Mouse (Mus musculus) 3T3-L1 (cell line): ENCODE data around the gene Snapc2.

Source experiments
- DNase-seq: peaks from one replicate; pipeline ENCODE4 v3.0.0-alpha.2; 2015; ENCODE audit warnings: low read depth, low spot score

Gene Snapc2

DNA sequence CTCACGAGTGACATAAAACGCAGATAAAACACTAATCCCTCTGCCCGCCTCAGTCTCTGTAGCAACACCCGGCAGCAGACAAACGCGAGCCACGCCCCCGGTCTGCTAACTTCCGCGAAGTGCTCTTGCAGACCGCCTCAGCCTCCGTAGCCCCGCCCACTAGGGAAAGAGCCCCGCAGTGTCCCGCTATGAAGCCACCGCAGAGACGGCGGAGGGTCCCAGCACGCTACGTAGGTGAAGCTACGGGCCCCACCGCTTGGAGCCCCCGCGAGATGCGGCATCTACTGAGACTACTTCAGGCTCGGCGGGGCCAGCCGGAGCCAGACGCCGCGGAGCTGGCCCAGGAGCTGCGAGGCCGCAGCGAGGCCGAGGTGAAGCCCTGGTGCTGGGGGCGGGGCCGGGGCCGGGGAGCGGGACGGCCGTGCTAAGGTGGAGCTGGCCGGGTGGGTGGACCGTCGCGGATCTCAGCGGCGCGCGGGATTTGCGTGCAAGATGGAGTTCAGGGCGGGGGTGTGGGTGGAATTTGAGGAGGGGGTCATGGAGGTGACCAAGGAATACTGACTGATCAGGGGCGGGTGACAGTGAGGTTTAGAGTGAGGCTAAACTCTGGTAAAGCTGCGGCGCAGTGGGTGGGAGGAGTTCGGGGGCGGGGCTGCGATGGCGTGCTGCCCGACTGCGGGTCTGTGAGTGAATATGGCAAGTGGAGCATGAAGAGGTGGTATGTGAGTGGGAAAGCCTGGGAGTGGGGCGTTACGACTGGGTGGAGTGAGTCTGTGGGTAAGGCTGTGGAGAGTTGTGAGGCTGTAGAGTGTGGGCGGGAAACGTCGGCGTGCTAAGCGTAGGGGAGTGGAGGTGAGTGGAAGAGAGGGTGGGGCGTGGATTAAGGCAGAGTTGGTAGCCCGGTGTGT lies at the start of gene Snapc2:
Snapc2 (plus strand) TSS at position 147 of the 908 bp plus-strand sequence.
- DNase-seq, result peak; percentile 99

DNA sequence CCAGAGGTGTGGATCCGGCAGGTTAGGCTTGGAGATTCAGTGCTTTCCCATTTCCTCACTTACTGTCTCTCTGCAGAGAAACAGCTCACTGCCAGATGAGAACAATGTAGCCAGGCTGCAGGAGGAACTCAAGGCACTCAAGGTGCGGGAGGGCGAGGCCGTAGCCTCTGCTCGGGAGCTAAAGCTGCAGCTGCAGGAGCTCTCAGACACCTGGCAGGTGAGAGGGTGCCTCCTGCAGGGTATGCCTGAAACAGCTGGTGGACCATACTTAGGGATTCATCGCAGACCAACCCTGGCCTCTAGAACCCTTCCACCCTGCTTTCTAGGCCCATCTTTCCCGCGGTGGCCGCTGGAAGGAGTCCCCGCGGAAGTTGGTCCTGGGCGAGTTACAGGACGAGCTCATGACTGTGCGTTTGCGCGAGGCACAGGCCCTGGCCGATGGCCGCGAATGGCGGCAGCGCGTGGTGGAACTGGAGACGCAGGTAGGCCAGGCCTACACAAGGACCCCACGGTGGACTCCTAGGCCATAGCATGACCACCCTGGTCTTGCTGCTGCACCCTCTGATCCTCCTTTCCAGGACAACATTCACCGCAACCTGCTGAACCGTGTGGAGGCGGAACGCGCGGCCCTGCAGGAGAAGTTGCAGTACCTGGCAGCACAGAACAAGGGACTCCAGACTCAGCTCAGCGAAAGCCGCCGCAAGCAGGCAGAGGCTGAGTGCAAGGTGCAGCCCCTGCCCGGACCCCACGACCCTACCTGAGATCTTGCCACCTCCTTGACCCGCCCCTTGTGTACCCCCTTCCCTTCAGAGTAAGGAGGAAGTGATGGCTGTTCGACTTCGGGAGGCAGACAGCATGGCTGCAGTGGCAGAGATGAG lies 47.4 kb upstream of the Snapc2 start:
- no peak for DNase-seq

GRCm38 (mm10) chr8:4206182-4207015 lies 46.5 kb upstream of the Snapc2 start:
- DNase-seq, result no peak

DNA sequence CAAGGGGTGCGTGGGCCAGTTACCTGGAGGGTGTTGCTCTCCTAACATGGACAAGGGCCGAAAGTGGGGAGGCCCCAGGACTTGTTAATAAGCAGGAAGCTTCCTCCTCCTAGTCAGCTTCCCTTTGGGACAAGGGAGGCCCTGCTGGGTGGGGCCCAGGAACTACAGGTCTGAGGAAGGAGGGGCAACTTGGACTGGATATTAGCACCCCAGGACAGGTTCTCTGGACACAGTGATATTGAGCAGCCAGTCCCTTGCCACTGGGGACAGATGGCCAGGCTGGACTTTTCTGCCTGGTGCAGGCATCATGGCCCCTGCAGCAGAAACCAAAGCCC lies 45.9 kb upstream of the Snapc2 start:
- DNase-seq, result no peak

DNA sequence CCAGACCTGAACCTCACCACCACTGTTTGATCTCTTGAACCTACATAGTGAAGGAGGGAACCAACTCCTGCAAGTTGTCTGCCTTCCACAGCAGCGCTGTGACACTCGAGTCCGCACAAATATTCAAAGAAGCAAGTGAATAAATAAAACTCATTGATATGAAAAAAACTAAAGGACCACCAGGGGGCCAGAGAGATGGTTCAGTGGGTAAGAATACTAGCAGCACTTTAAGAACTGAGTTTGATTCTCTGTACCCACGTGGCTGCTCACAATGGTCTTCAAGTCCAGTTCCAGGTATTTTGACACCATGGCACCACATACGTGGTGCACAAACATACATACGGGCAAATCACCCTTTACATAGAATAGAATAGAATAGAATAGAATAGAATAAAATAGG lies 41.8 kb upstream of the Snapc2 start:
- peak; percentile 24 for DNase-seq

DNA sequence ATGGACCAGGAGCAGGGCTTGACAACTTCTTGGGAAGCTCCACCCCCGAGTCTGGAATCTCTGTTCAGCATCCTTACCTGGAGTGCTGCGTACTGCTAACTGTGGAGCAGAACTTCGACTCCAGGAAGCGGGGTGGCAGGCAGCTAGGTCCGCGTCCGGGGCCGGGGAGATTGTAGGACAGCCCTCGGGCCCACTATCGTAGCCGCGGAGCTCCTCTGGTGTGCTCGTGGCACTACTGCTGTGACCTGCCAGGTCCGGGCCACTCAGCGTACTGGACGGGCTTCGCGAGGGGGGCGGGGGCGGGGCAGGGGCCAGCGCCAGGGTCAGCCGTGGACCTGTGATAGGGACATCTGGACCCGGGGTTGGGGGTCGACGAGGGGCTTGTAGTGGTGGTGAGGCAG lies 40.1 kb upstream of the Snapc2 start:
- no peak for DNase-seq

DNA sequence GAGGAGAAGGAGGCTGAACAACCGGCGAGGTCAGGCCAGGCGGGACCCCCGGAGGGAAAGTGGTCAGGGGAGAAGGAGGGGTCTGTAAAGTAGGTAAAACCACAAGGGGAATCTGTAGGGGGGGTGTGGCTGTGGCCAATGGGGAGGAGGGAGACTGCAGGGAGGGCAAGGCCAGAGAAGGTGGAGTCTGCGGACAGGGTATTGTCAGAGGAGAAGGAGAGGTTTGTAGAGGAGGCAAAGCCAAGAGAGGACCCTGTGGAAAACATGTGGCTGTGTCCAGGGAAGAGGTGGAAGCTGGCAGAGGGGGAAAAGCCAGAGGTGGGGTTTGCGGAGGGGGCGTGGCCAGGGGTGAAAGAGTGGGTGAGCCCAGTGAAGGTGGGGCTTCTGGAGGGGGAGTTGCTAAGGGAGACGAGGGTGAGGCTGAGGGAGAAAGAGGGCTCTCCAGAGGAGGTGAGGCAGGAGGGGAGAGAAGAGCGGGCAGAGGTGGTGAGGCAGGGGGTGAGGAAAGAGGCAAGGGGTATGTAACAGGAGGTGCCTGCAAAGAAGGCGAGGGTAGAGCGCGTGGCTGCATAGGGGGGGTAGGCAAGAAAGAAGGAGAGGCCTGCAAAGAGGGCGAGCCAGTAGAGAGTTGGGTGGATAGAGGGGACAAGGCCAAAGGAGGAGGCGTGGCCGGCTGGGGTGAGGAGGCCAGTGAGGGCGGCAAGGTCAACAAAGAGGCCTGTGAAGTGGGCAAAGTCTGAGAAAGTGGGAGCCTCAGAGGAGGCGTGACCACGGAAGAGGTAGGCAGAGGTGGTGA lies 39.5 kb upstream of the Snapc2 start:
- no peak for DNase-seq

DNA sequence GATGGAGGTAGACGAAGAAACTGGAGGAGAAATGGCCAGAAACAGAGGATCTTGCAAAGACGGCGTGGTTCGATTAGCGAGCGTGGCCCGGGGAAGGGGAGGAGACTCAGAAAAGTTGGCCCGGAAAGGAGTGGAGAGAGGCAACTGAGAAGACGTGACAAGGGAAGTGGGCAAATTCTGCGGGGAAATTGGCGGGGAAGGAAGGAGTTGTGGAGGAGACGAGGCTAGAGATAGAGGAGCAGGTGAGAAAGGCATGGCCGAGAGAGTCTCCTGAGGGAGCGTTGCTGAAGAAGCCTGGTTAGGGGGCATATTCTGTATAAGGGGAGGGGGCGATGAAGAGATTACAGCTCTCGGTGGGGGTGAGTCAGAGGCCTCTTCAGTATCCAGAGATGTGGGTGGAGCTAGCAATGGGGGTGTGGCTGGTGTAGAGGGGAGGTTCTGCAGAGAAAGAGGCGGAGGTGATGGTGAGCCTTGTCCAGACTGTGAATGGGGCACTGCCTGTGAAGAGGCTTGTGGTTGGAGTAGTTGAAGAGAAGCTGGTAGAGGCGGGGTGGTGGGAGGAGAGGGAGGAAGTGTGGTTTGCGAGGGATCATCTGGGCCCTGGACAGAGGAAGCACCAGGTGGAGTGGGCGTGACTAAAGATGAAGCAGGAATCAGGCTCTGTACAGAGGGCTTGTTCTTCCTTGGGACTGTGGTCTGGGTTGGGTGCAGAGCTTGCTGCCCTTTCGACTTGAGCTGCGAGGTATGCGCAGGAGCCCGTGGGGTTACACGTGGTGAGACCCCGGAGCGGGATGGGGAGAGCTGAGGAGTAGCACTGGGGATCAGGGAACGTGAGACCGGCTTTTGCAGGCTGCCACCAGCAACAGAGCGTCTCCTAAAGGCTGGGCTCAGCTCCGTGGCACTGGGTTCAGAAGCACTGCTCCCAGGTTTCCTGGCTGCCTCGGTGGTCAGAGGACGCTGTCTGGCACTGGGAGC lies 38.6 kb upstream of the Snapc2 start:
- DNase-seq, result peak; percentile 21

- DNase-seq, result no peak
Measured at GRCm38 (mm10) chr8:4216296-4216695, 36.6 kb upstream of the Snapc2 start.

GRCm38 (mm10) chr8:4216791-4217621 lies 35.9 kb upstream of the Snapc2 start, which contains the start of gene Prr36:
TSS of gene Prr36 (minus strand) at chr8:4217459.
- no peak for DNase-seq

DNA sequence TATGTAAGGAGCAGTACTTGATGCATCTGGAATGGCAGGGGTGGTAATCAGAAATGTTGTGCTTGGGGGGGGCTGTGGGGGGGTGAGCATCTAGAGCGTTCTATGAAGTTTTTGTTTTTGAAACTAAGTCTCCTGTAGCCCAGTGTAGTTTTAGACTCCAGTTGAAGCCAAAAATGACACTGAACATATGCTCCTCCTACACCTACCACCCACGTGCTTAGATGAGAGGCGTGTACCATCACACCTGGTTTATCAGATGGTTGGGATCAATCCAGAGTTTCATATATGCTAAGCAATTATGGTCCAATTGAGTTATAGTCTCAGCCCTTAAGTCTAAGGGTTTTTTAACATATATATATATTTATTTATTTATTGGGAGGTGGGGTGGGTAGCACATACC lies 33.3 kb upstream of the Snapc2 start:
- DNase-seq, result no peak

DNA sequence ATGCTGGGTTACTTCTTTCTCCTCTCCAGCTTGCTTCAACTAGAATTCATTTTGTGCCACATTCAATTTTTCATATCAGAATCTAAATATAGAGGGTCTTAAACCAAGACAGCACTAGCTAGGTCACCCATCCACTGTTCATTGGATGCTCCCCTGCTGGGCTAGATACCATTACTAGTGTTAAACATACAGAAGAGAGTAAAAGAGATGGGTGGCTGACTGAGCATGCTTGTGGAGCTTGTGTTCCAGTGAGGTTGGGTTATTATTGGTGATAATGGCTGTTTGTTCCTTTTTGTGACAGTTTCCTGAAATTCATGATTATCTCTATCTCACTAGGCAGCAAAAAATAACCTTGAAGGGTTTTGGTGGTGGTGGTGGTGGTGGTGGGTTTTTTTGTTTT lies 30.8 kb upstream of the Snapc2 start:
- DNase-seq, result no peak

- no peak for DNase-seq
Measured at GRCm38 (mm10) chr8:4226323-4226722, 26.6 kb upstream of the Snapc2 start.

DNA sequence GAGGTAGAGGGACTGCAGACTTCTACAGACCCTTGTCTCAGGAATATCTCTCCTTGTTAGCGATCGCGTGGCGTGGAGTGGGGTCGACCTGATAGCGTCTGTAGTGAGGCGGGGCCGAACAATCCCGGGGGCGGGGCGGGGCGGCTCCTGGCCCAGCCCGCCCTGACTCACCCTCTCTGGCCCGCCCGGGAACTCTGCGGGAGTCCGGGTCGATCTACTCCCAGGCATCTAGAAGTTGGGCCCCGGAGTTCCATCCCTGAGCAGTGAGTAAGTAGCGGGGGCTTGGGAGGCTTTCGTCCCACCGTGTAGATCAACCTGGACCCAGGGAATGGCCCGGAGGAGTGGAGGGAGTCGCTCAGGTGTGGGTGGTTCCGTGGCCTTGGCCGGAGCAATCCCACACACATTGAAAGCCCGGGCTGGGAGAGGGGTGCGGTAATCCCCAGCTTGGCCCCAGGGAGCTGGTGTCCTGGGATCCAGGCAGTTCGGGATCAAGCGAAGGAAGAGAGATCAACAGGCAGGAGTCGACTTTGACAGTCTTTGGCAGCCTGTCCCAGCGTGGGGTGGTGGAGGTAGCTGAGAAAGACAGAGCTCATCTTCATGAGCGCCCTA lies 26.0 kb upstream of the Snapc2 start, which contains the start of gene Lrrc8e:
Lrrc8e (plus strand) TSS at position 89 of the 609 bp plus-strand sequence.
- DNase-seq, result no peak

GRCm38 (mm10) chr8:4227919-4228318 lies 25.0 kb upstream of the Snapc2 start:
- DNase-seq, result no peak

GRCm38 (mm10) chr8:4229784-4230183 lies 23.1 kb upstream of the Snapc2 start:
- no peak for DNase-seq

- no peak for DNase-seq
Measured at GRCm38 (mm10) chr8:4230612-4231351, 22.1 kb upstream of the Snapc2 start.
